Mouse (Mus musculus): ENCODE results near the gene Vmn2r30. TPM values are rescaled to one million over a fixed set of nuclear protein-coding genes. Genes with fewer than 3 reads are reported as not detected.
"Not testable (repeated sequence)": the region's sequence is repeated elsewhere in the genome, so short reads cannot be mapped to it uniquely, and the experiment has no call there.

Vmn2r30 gene
- under 1 TPM; 0.22 to 0.31 (median 0.26) TPM for total RNA-seq (2022)

DNA sequence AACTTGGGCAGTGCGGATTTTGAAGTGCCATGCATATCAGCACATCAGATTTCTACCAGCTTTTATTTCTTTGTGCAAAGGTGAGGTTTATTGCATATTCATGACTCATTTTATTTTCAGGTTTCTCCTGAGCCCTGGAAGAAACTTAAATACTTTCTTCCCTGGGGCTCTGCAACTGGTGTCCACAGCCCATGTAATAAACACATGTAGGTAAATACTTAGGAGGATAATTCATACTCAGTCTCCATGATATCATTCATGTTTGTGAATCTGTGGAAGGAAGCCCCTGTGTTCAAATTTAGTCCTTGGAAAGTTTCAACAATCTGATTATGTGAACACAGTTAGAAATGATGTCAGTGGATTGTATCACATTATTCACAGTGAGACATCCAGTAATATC, at the start of gene Vmn2r30:
Gene Vmn2r30 (minus strand): TSS at position 101 of the 400 bp plus-strand sequence.
- not testable (repeated sequence) for DNase-seq

DNA sequence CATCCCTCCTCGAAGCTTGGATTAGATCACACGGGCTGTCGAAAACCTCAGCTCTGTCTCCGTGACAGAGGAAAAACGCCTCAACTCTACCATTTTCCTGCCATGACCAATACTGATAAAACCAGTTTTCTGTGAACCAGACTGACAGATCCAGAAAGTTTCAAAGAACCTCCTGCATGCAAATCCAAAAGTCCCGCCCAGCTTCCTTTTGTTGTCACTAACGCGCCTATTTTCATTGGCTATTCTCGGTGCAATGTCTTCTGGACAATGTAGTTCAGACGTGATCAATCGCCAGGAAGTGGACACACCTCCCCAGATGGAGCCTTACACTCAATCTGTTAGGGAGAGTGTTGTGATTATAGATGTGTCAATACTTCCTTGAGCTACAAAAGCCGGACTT, 37.0 kb upstream of the Vmn2r30 start, which contains the start of gene Gm45783:
Gene Gm45783 (minus strand): TSS at position 143 of the 400 bp plus-strand sequence.
- peak; percentile 13 for DNase-seq

DNA sequence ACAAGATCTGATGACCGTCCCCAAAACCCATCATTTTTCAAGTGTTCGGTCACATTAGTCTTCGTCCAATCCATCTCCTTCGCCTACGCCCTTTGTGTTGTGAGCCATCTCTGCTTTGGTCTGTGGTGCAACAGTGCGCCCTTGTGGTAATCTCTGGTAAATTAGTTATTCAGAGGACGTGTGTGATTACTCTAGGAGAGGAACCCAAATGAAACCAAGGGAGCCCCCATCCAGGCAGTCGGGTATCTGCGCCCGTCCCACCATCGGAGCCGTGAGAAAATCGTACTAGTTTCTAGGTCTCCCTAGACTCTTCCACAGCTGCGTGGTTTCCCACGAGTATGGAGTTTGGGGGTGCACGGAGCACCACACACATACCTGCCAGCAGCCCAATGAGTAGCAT, 41.8 kb downstream of the Vmn2r30 start:
- DNase-seq = peak; percentile 31

DNA sequence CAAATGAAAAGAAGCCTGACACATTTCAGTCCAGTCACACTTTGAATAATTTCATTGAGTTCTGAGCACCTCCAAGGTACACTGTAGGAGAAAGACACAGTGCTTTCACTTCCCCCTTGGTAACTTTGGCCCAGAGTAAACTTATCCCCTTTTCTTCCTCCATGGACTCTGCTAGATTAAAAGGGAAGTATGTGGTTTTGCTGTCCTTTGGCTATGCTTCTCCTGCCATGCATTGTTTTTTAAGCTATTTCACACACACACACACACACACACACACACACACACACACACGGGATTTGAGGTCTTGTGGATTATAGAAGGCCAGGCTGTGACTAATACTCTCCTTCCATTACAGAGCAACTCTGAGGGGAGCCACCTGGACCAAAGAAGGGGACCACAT, 56.0 kb downstream of the Vmn2r30 start:
- DNase-seq = no peak

DNA sequence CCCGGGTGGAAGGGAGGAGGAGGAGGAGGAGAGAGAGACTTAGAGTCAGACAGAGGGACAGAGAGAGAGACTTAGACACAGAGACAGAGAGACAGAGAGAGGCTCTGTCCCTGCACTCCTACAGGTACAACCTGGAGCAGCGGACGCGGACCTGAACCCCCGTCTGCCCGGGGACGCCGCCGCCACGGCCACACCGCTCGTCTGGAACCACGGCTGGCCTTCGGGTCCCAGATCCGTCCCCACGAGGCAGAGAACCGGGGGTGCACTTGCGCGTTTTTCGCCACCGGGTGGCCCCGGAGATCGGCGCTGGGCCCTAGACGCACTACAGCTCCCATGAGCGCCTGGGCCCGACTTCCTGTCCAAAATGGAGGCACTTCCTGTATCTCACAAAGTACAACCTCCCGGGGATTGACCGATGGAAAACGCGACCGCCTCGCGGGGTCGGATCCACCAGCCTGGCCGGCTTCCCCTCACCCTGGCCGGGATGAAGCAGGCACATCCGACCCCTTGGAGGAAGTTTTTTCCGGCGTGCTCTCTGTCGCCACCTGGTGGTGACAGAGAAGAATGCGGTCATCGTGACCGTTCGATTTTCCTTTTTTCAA, 59.3 kb downstream of the Vmn2r30 start, which contains the start of gene Gm45844:
Gene Gm45844 (minus strand): TSS at position 324 of the 602 bp plus-strand sequence.
- peak; percentile 88 for DNase-seq

DNA sequence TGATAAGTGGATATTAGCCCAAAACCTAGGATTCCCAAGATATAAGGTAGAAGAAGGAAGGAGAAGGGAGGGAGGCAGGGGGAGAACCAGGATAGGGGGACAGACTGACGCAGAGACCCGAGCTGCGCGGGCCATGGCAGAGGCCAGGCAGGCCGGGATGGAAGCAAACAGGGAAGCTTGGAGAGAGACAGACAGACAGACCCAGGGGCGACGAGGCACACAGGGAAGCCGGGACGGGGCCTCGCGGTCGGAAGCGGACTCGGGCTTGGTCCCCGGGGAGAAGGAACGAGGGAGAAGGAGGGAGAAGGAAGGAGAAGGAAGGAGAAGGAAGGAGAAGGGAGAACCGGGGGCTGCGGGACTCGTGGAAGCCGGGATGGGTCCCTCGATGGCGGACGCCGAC, 59.9 kb downstream of the Vmn2r30 start:
- DNase-seq = peak; percentile 29

Small RNA genes within 50 kb of the gene (microRNA-seq; reads per million reads assigned to microRNA genes)
- 2.5 to 2.8 reads per million in 2 experiments for gene Mir5620

Other genes starting within 250 kb of the Vmn2r30 start
- 10 to 100 TPM; 12.6 to 15.3 (median 13.7) TPM for gene Zfp954, start 216.1 kb downstream of the Vmn2r30 start, total RNA-seq (2022)
- gene Zfp773, start 200.9 kb downstream of the Vmn2r30 start, total RNA-seq (2022) = 1 to 10 TPM in 3 of 4 experiments, under 1 TPM in 1; 0.98 to 1.2 (median 1.0) TPM
- gene Zfp418, start 166.3 kb downstream of the Vmn2r30 start, total RNA-seq (2022) = 1 to 10 TPM; 2.6 to 4.2 (median 3.3) TPM
- gene Zfp772, start 127.6 kb downstream of the Vmn2r30 start, total RNA-seq (2022) = 1 to 10 TPM; 4.1 to 7.7 (median 6.5) TPM
- gene Vmn2r29, start 90.3 kb downstream of the Vmn2r30 start, total RNA-seq (2022) = 1 to 10 TPM; 1.0 to 1.7 (median 1.4) TPM
- 1 to 10 TPM; 4.1 to 7.9 (median 5.3) TPM for gene Gm45844, start 59.3 kb downstream of the Vmn2r30 start, total RNA-seq (2022)
- gene Clcn4, start 36.8 kb downstream of the Vmn2r30 start, total RNA-seq (2022) = 10 to 100 TPM; 62.5 to 81.8 (median 73.6) TPM
- gene Gm45783, start 37.0 kb upstream of the Vmn2r30 start, total RNA-seq (2022) = 1 to 10 TPM in 2 of 4 experiments, not detected in 2; 2.0 to 3.2 TPM
- gene Vmn2r31, start 62.1 kb upstream of the Vmn2r30 start, total RNA-seq (2022) = not detected
- gene Vmn2r32, start 142.4 kb upstream of the Vmn2r30 start, total RNA-seq (2022) = not detected
- not detected for gene Vmn2r33, start 229.2 kb upstream of the Vmn2r30 start, total RNA-seq (2022)

Data from adrenal gland, adult 8-10 months (tissue).